Mouse (Mus musculus) lung, postnatal 25 days (tissue): ENCODE measurements around the gene Olfr370.
"Not testable (repeated sequence)": the region's sequence is repeated elsewhere in the genome, so short reads cannot be mapped to it uniquely, and the experiment has no call there.

ENCODE experiments used
- DNase-seq: peaks from one replicate; pipeline ENCODE4 v3.0.0; 2022; ENCODE audit warnings: low spot score

The Olfr370 gene

GRCm38 (mm10) chr8:83535736-83536135 is at the start of gene Olfr370:
Olfr370 (plus strand) TSS chr8:83535780.
- DNase-seq, result no peak

DNA sequence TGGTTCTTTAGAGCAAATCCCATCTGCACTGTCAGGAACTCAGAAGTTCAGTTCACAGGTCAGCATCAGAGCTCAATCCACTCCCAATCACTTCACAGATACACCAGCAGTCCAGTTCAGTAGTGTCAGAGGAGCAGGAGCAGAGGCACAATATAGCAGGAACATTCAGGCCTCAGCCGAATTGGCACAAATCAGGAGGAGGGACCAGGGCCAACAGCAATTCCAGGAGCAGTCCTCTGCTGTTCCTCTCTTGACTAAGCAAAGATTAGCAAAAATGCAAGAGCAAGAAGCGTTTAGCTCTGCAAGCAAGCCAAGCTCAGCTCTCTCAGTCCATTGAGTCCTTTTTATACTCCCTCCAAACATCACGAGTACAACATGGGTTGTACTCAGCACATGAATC is 23.9 kb upstream of the Olfr370 start:
- DNase-seq, result no peak

DNA sequence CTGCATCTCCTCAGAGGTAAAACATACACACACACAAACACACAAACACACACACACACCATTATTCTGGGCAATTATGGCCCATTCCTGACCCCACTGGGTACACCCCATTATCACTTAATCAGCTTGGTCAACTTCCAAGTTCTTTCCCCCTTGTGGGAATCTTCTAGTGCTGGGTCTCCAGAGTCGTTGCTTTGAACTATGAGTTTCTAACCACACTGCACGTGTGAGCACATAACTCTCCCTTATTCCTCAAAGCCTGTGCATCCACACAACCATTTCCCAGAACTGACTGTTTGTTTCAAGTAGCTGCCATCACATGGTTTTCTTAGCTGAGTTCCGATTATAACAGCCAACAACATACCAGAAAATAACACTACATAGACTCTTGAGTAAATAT is 15.1 kb upstream of the Olfr370 start:
- peak; percentile 3 for DNase-seq

DNA sequence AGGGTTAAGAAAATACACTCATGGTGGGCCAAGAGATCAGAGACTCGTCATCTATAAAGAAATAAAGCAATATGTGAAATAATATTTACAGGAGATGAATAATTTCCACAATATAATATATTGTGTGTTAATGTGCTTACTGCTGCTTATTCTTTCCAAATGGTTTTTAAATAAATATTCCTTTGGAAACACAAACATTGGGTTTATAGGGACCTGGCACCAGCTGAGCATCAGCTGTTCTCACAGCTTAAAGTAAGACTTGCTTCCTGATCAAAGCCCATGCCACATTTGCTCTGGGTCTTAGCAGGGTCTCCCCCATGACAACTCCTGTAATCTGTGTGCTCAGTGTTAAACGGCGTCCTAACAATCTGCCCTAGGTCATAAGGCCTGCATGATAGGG is 14.7 kb upstream of the Olfr370 start:
- DNase-seq, result not testable (repeated sequence)

DNA sequence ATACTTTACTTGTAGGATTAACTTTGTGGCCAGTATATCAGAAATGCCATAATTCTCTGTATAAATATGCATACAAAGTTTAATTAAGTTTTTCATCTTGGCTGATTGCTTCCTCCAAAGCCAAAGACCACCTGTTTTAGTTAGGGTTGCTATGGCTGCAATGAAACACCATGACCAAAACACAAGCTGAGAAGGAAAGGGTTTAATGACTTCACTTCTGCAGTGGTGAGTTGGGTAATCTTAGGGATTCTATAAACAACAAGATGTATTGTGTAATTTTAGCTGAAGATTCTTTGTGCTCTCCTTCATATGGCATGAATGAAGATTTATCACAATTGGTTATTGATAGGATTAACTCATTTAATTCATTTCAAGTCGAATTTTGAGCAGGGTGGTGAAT is 14.3 kb upstream of the Olfr370 start:
- no peak for DNase-seq

DNA sequence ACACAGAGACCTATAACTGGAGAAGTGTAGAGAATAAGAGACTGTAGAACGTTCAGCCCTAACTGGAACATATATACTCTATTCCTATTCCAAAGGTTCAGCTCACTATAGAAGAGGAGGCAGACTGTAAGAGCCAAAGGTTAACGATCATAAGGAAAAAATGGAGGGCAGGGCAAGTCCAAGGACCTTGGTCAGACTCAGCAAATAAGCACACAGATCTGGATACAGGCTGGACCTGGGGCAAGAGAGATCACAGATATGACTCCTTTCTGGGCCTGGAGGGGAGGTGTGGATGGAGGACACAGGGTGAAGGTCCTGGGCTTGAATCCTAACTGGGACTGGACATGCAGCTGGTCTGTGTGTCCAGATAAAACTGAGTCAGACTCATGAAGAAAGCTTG is 778 bp upstream of the Olfr370 start:
- DNase-seq, result no peak

DNA sequence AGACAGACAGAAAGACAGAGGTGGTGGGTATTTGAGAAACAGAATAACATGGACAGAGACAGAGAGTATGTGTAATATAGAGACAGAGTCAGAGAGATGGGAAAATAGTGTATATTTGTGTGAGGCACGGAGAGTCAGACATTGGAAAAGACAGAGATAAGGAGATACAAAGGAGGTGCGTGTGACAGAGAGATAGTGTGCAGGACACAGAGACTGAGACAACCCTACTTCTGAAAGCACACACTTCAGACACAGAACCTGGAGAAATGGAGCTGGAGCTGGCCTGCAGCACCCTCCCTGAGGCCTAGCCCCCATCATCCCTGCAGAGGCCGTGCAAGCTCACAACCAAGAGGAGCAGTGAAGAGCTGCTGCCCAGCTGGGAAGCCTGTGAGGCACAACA is 27.1 kb downstream of the Olfr370 start:
- no peak for DNase-seq

DNA sequence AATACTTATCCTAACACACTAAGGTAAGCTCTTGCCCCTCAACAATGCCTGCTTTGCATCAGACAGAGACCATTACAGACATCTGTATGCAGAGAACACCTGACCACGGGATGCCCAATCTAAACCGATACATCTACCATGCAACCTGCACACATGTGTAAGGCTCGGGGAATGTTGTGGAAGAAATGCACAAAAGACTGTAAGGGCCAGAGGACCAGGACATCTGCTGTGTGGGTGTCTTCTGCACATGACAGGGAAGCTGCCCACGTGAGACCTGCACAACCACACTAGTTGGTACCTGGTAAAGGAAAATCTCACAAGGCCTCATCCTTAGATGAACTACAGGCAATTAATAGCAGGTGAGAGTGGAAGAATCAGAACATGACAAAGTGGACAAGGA is 27.7 kb downstream of the Olfr370 start:
- no peak for DNase-seq

DNA sequence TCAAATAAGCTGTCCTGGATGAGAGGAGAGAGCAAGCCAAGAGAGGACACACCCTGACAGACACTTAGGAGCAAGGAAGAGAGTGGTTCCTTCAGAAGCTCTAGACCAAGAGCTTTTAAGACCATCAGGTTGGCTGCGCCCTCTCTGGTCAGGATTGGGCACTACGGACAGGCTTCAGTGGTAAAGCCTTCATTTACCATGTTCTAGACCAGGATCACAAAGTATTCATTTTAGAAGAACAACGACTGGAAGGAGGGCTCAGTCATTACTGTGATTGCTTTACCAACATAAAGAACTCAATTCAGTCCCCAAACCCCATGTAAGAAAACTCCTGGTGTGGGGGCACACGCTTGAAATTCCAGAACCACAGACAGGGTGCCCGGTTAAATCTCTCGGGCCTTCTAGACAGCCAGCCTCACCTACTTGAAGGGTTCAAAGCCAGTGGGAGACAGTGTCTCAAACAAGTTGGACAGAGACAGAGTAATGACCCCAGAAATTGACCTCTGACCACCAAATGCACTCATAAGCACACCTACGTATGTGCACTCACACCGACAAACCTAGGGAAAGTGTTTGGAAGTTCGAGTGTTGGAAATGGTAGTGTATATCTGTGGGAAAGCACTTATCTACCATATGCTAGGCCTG is 30.3 kb downstream of the Olfr370 start:
- DNase-seq, result no peak

DNA sequence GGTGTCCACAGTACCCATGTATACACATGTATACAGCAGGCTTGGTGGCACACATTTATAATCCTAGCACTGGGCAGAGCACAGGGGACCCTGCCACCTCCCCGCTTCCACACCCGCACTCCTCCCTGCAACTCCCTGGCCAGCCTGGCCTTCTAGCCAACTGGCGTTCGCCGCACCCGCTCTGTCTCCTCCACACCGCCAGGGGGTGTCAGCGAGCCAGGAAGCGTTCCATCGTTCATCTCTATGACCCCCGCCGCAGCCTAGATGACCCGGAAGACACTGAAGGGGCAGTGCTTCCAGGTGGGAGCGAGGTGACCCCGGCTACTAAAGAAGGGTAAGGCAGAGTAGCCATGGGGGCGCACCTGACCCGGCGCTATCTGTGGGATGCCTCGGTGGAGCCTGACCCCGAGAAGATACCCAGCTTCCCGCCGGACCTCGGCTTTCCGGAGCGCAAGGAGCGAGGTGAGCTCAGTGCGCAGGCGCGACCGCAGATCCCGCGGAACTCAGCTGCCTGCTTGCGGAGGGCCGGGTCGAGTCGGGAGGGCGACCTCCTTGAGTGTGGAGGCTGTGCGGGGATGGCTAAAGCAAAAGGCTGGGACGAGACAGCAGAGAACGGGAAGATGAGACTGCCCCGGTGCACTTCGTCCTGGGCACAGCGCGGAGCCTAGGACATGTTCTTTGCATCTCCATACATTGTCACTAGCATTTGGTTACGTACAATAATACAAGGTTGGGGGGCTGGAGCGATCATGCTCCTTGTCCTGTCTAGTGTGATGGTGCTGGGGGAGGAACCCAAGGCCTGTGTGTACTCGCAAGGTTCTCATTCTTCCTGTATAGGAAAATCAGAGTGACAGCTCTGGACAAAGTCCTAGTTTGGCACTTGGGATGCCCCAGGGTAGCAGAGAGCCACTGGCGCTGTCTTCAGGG is 31.2 kb downstream of the Olfr370 start, which contains the start of gene Ndufb7:
Gene Ndufb7, plus strand, starts transcription at position 203 of the 927 bp plus-strand sequence.
- peak; percentile 95 for DNase-seq

- no peak for DNase-seq
Measured at GRCm38 (mm10) chr8:83567668-83568067, 32.1 kb downstream of the Olfr370 start.

DNA sequence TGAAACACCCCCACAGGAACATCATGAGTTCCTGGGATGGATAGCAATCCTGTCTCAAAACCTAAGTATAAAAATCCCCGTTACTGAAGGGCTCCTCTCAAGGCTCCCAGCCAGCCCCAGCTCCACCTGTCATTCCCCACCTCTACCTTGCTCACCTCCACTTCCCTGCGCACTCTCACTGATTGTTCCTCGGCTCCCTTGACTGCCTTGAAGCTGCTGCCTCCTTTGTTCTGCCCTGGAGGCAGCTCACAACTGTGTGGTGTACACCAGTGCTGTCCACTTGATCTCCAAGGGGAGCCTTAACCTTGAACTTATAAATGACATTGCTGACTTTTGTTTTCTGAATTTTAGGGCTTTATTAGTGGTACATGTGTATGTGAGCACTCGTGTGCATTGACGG is 32.5 kb downstream of the Olfr370 start:
- DNase-seq, result no peak

DNA sequence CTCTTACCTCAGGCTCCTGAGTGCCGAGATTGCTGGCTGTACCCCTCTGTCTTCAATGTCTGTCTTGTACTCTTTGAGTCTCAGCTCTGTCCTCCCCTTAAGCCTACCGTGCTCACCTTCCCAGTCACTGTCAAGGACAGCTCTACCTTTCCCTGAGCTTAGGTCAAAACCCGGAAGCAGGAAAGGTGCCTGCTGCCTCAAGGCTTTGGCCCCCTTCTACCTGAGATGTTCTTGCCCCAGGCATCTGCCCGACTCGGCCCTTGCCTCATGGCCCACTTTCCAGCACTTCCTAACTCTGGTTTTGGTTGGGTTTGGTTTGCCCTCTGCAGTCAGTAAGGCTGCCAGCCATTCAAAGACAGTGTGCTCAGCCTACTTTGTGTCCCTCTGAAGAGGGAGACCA is 33.2 kb downstream of the Olfr370 start:
- no peak for DNase-seq

- DNase-seq, result no peak
Measured at GRCm38 (mm10) chr8:83569165-83569564, 33.6 kb downstream of the Olfr370 start.

DNA sequence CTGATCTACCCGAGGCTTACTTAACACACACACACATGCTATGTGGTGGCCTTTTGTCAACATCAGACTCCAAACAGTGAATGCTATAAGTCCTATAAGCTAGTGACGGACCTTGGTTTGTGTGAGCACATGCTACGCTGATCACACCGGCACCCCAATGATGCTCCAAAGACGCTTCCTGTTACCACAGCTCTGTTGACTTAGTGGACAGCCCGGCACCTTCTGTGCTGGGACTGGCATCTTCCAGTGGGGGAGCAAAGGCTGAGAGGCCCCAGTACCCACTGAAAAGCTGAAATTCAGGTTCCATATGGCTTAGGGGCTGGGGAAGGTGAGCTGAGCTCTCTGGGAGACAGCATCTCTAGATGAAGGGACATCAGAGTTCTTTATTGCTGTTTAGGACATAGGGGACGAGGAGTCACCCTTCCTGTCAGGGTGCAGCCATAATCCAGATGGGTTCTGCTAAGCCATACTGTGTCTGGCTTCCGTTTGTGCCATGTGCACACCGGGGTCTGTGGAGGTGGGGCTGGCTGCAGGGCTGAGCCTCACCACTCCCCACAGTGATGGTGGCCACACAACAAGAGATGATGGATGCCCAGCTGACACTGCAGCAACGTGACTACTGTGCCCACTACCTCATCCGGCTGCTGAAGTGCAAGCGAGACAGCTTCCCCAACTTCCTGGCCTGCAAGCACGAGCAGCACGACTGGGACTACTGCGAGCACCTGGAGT is 34.9 kb downstream of the Olfr370 start:
- no peak for DNase-seq

- not testable (repeated sequence) for DNase-seq
Measured at GRCm38 (mm10) chr8:83571001-83571340, 35.4 kb downstream of the Olfr370 start.

- DNase-seq, result no peak
Measured at GRCm38 (mm10) chr8:83571791-83572190, 36.2 kb downstream of the Olfr370 start.

GRCm38 (mm10) chr8:83572246-83572812 is 36.7 kb downstream of the Olfr370 start:
- DNase-seq, result no peak

GRCm38 (mm10) chr8:83573140-83573875 is 37.7 kb downstream of the Olfr370 start:
- DNase-seq, result peak; percentile 58

- DNase-seq, result no peak
Measured at GRCm38 (mm10) chr8:83574631-83575315, 39.2 kb downstream of the Olfr370 start.
